Mouse (Mus musculus): Measurements from ENCODE around the gene Hltf. TPM values are rescaled to one million over a fixed set of nuclear protein-coding genes. Genes with fewer than 3 reads are reported as not detected.
"Not testable (repeated sequence)": the region's sequence is repeated elsewhere in the genome, so short reads cannot be mapped to it uniquely, and the experiment has no call there.

Gene Hltf
- total RNA-seq (2022), result 10 to 100 TPM in 3 of 4 experiments, 1 to 10 TPM in 1; 8.4 to 16.7 (median 11.6) TPM

DNA sequence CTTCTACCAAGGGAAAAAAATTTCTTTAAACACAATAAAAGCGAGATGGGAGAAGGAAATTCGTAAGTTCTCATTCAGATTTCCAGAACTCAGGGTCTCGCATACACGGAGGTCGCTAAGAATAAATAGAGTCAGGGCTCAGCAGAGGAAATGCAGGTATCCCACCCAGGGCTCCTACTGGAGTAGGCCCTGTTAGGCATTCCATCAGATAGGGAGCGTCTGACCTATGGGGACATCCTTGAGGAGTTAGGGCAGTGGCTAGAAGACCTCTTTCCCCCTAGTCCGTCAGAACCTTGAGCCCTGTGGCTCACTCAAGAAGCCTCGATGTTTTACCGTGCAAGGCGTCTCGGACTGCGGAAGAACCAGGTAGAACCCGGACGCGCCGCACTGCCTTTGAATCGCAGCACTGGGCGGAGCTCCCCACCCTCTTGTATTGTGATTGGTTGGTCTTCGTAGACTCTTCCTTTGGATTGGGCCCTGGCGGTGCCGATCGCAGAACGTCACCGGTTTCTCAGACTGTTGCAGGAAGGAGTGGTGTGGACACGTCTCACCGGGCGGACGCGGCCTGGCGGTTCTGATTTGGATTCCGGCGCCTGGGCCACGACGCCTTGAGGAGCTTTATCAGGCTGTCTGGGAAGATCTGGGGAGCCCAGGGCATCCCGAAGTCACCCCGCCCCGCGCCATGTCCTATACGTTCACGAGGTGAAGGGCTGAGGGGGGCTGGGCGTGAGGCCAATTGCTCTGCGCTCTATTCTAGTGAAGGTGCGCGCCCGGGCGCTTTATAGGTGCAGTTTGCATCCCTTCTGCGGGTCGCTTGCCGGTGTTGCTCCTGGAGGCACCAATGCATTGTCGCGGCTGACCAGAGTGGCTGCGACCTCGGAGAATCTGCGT, at the start of gene Hltf:
Gene Hltf, plus strand, starts transcription at position 506 of the 891 bp plus-strand sequence.
- peak; percentile 98 for DNase-seq (ENCODE audit: low spot score)

DNA sequence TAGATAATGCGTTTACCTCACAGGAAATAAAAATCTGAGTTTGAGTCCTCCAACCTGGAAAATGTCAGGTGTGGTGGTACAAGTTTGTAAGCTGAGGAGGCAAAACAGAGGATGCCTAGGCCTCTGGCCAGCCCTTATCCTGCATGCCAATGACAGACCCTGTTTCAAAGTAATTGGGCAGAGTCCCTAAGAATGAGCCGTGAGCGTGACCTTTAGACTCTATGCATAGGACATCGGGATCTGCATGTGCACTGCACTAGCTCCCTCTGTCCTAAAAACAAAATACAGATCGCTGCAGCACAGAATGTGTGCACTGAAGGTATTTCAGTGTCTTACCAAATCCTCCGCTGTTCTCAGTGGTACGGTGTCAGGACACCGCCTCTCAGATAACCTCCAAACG, 47.1 kb upstream of the Hltf start:
- DNase-seq (ENCODE audit: low spot score), result no peak

- DNase-seq (ENCODE audit: low spot score), result not testable (repeated sequence)
Measured at GRCm38 (mm10) chr3:20010905-20011304, 46.7 kb upstream of the Hltf start.

GRCm38 (mm10) chr3:20014454-20014853, 43.2 kb upstream of the Hltf start:
- DNase-seq (ENCODE audit: low spot score), result no peak

DNA sequence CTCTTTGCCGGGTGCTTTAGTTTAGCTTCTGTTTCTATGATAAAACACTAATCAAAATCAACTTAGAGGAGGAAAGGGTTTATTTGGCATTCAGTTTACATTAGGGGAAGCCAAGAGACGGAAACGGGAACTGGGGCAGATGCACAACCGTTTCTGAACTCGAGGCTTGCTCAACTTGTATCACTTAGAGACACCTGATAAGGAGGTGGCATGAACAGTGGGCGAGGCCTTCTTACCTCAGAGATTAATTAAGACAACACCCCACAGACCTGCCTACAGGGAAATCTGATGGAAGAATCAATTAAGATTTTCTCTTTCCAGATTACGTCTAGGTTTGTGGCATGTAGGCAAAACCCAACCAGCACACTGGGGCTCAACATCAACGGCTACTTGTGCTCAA, 39.5 kb upstream of the Hltf start:
- DNase-seq (ENCODE audit: low spot score), result no peak

DNA sequence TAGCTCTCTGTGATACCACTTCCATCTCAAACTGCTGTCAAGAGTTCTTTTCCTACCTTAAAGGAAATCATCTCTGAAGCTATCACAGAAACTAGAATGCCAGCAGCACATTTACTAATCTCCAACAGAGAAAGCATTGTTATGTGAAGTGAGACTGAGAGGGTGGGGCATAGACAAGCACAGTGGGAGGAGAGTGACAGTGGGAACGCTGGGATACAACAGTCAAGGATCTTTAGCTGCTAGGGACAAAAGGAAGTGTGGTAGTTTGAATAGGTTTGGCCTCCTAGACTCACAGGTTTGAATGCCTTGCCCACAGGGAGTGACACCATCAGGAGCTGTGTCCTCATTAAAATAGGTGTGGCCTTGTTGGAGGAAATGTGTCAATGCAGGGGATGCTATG, 33.8 kb upstream of the Hltf start:
- DNase-seq (ENCODE audit: low spot score), result no peak

DNA sequence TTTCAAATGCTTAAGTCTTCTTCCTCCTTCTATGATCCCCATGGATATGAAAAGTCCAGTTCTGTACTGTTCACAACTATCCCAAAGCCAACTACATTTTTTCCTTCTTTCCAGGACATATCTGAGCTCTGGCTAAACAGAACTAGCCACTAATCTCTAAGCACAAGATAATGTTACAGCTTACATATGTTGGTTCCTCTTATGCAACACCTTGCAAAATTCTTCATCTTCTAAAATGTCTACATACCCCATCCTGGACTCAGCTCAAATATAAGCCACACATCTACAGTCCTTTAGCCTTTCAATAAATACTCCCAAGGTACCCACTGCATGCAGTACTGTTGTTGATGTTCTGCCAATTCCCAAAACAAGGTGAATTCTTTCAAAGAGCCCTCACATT, 31.1 kb upstream of the Hltf start:
- DNase-seq (ENCODE audit: low spot score), result no peak

DNA sequence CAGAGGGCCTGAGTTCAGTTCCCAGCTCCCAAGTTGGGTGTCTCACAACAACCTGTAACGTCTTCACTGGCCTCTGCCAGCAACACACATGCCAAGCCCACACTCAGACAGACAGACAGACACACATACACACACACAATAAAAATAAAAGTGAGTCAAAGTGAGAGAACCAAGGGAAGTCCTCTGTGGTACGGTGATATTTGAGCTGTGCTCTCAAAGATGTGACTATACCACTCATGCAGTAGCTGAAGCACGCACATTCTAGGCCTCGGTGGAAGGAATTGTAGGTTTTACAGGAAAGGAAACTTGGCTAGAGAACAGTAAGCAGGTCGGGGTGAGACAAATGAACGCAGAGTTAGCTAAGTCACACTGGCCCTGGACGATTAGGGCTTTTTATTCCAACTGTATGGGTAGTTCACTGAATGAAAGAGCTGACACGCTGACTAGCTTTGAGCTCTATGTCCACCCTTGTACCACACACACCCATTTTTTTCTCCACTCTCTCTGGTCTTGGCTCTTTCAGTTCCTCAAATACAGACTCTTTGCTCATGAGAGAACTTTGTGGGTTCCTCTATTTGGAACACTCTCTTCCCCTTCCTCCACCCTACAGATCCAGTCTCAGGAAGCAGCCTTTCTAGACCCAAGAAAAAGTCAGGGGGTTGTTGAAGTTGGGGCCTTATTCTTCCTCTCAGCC, 30.5 kb upstream of the Hltf start:
- DNase-seq (ENCODE audit: low spot score), result peak; percentile 29

DNA sequence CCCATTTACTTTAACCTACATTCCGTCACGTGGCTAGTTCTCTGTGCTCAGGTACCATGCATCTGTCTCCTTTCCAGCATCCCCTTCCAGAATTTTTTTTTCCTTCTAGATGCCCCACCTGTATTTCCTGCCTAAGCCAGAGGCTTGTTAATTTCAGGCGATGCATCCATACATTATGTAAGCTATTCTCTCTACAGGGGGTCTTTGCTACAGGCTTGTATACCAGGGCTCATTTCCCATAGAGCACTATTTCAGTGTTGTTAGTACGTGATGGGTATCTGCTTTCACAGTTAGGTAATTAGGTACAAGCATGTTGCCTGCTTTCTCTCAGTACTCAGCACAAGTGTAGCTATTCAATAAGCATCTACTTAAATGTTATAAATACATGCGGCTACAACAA, 29.8 kb upstream of the Hltf start:
- no peak for DNase-seq (ENCODE audit: low spot score)

DNA sequence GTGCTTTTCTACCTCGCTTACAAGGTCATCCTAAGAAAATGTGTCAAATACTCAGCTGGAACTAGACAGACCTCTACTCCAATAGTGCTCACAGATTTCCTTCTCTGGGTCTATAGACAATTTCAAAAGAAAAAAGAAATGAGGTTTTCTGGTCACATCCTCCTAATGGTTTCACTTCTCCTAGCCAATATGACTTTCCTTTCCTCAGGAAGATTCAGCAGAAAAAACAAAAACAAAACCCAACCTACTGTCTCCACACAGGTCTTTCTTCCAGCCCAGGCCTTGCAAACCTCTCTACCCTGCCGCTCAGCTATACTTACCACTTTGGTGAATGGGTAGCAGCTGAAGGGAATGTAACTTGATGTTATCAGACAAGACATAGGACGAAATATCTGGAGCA, 29.0 kb upstream of the Hltf start:
- peak; percentile 16 for DNase-seq (ENCODE audit: low spot score)

GRCm38 (mm10) chr3:20030807-20031206, 26.8 kb upstream of the Hltf start:
- no peak for DNase-seq (ENCODE audit: low spot score)

DNA sequence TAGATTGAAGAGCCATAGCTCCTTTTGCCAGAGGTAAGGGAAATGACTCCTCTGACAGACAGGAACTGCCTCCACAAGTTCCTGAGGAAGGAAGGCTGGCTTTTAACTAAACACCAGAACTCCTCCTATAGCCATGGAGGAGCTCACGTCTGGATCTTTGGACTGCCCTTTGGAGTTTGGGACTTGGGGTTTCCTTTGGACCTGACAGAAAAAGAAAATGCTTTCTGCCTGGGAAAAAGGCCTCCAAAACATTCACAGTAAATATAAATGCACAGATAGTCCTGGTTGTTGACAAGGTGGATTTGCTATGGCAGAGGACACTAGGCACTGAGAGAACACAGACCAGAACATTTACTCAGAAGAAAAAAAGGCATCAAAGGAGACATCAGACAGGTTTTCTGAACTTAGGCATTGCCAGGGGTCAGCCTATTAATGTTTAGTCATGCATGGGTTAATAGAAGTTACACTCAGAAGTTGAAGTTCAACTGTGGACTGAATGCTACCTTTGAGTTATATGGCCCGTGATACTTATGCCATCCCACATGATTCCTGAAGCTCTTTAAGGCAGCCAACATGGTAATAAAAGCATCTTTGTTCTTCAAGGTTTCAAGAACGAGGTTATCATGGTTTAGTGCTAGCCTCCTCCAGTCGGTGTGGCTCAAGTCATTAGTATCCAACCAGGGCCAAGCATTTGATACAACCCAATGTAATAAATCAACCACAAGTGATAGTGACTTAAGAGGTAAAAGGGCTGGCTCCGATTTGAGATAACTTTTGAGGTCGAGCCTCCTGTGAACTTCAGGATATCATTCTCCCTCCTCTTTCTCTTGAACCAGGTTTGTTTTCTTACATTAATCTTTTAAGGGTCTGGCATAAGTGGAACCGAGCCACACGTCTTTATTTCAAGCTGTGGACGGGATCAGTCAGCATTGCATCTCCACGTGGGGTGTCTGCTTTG, 23.6 kb upstream of the Hltf start:
- no peak for DNase-seq (ENCODE audit: low spot score)

- DNase-seq (ENCODE audit: low spot score), result peak; percentile 89
Measured at GRCm38 (mm10) chr3:20034719-20035404, 22.7 kb upstream of the Hltf start, which contains the start of gene Hps3. Gene Hps3 (minus strand): TSS chr3:20035315.

GRCm38 (mm10) chr3:20036069-20036468, 21.5 kb upstream of the Hltf start:
- DNase-seq (ENCODE audit: low spot score), result no peak

GRCm38 (mm10) chr3:20041461-20041860, 16.1 kb upstream of the Hltf start:
- DNase-seq (ENCODE audit: low spot score), result not testable (repeated sequence)

- not testable (repeated sequence) for DNase-seq (ENCODE audit: low spot score)
Measured at GRCm38 (mm10) chr3:20044736-20045135, 12.9 kb upstream of the Hltf start.

GRCm38 (mm10) chr3:20058197-20058541, 558 bp downstream of the Hltf start:
- DNase-seq (ENCODE audit: low spot score), result no peak

DNA sequence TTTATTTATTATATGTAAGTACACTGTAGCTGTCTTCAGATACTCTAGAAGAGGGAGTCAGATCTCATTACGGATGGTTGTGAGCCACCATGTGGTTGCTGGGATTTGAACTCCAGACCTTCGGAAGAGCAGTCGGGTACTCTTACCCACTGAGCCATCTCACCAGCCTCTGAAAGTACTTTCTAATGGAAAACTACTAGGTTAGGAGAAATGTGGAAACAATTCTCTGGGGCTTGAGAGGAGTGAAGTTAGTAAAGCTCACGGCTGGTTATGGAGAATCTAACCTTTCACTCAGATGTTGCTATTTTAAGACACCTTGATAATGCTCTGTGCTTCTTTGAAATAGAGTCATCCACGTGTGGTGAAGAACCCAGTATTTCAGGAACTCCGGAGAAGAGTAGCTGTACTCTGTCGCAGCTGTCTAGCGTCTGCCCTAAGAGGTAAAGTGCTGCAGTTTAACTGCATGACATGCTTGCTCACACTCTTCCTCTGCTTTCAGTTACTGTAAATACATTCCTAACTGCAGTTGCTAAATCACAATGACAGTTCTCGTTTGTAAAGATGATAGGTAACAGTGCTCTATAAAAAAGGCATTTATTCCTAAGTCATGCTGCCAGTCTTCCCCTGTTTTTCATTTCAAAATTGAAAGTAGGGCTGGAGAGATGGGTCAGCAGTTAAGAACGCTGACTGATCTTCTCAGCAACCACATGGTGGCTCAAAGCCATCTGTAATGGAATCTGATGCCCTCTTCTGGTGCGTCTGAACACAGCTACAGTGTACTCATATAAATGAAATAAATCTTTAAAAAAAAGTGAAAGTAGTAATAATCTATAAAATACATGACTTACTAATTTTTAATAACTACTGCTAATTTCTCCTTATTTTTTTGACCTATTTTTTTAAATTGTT, 18.8 kb downstream of the Hltf start:
- DNase-seq (ENCODE audit: low spot score), result no peak

GRCm38 (mm10) chr3:20082161-20082560, 24.6 kb downstream of the Hltf start:
- DNase-seq (ENCODE audit: low spot score), result peak; percentile 35

GRCm38 (mm10) chr3:20103830-20104229, 46.2 kb downstream of the Hltf start:
- no peak for DNase-seq (ENCODE audit: low spot score)
